Mouse (Mus musculus): Measurements from ENCODE around the gene Fam178b.

GRCm38 (mm10) chr1:36596114-36596513, 86.9 kb downstream of the Fam178b start:
- TF ChIP-seq POLR2A (IDR thresholded peaks at IDR 0.05; ENCODE audit: borderline replicate concordance, insufficient read depth, low read length) (no peak), CTCF (IDR thresholded peaks at IDR 0.05; ENCODE audit: borderline replicate concordance, insufficient read depth, low read depth, low read length) (no peak)

Measured in cerebellum, adult 2 months (tissue).